Mouse (Mus musculus) central nervous system, embryonic 18 days (tissue): ENCODE measurements around the gene Vmn1r188. TPM values are rescaled to one million over a fixed set of nuclear protein-coding genes. Genes with fewer than 3 reads are reported as not detected.

Source experiments
- polyA plus RNA-seq: library from polyadenylated mRNA; depleted of rRNA; stranded (reverse); fragments of >200 nt; gene quantifications from 2 replicates; pipeline ENCODE4 v1.2.3, GENCODE M21; 2012; rRNA removed

The Vmn1r188 gene
- polyA plus RNA-seq, result 0.01 TPM in 2 replicates

GRCm38 (mm10) chr13:22084140-22084539, at the start of gene Vmn1r188:
Gene Vmn1r188 (plus strand): TSS chr13:22084440.

GRCm38 (mm10) chr13:22035267-22036148, 48.7 kb upstream of the Vmn1r188 start, which contains the start of the genes Hist1h2ah and Hist1h2bk:
Gene Hist1h2ah (minus strand): TSS chr13:22035568.
Gene Hist1h2bk (plus strand): TSS chr13:22035870.

GRCm38 (mm10) chr13:22041142-22041536, 43.1 kb upstream of the Vmn1r188 start, which contains the start of gene Hist1h4i:
Gene Hist1h4i (minus strand): TSS chr13:22041362.

GRCm38 (mm10) chr13:22042568-22043502, 41.4 kb upstream of the Vmn1r188 start, which contains the start of the genes Hist1h2ag and Hist1h2bj:
Gene Hist1h2ag (minus strand): TSS chr13:22042944.
Gene Hist1h2bj (plus strand): TSS chr13:22043214.

GRCm38 (mm10) chr13:22105724-22106123, 21.5 kb downstream of the Vmn1r188 start, which contains the start of gene Vmn1r189:
Gene Vmn1r189 (minus strand): TSS chr13:22105824.

Other genes with a start within 250 kb of the Vmn1r188 start
- gene Zfp184, start 139.3 kb upstream of the Vmn1r188 start, polyA plus RNA-seq, result 12.3 and 13.4 TPM in 2 replicates
- gene Pom121l2, start 103.2 kb upstream of the Vmn1r188 start, polyA plus RNA-seq, result 0.03 and 0.04 TPM in 2 replicates
- not detected in 2 replicates for gene Prss16, start 74.7 kb upstream of the Vmn1r188 start, polyA plus RNA-seq
- gene Hist1h2ah, start 48.9 kb upstream of the Vmn1r188 start, polyA plus RNA-seq, result 0.89 and 1.4 TPM in 2 replicates
- 2.4 and 3.9 TPM in 2 replicates for gene Hist1h2bk, start 48.6 kb upstream of the Vmn1r188 start, polyA plus RNA-seq
- gene Hist1h4i, start 43.1 kb upstream of the Vmn1r188 start, polyA plus RNA-seq, result 7.9 and 9.4 TPM in 2 replicates
- gene Hist1h2ag, start 41.5 kb upstream of the Vmn1r188 start, polyA plus RNA-seq, result 6.1 and 6.9 TPM in 2 replicates
- gene Hist1h2bj, start 41.2 kb upstream of the Vmn1r188 start, polyA plus RNA-seq, result 3.2 and 4.0 TPM in 2 replicates
- gene Vmn1r189, start 21.4 kb downstream of the Vmn1r188 start, polyA plus RNA-seq, result not detected in 2 replicates
- not detected in 2 replicates for gene Vmn1r191, start 99.5 kb downstream of the Vmn1r188 start, polyA plus RNA-seq
- not detected in 2 replicates for gene Vmn1r192, start 106.7 kb downstream of the Vmn1r188 start, polyA plus RNA-seq
- not detected in 2 replicates for gene Vmn1r193, start 138.7 kb downstream of the Vmn1r188 start, polyA plus RNA-seq
- gene Vmn1r194, start 159.8 kb downstream of the Vmn1r188 start, polyA plus RNA-seq, result not detected in 2 replicates
- gene Vmn1r195, start 186.1 kb downstream of the Vmn1r188 start, polyA plus RNA-seq, result not detected in 2 replicates
- not detected in 2 replicates for gene Vmn1r196, start 205.5 kb downstream of the Vmn1r188 start, polyA plus RNA-seq
- not detected in 2 replicates for gene Vmn1r197, start 240.1 kb downstream of the Vmn1r188 start, polyA plus RNA-seq